Mouse (Mus musculus) gastrocnemius, postnatal 36 days (tissue): ENCODE results near the gene Mrpl12. TPM values are rescaled to one million over a fixed set of nuclear protein-coding genes. Genes with fewer than 3 reads are reported as not detected.

Source experiments
- DNase-seq, 2 experiments: peaks; one replicate each; pipeline ENCODE4 v3.0.0; 2022
- intact Hi-C: fragments of 180-260 bp; cut with DNase I; formaldehyde crosslinking; loops from one replicate; pipeline ENCODE4 v1.15.1; 2025
- total RNA-seq, 2 experiments: library from RNA; stranded (reverse); gene quantifications; 2 replicates each; pipeline ENCODE4 v1.2.3; 2021

Gene Mrpl12
- total RNA-seq, 2 experiments from 2014 or later = 142 to 144 TPM

GRCm38 (mm10) chr11:120528903-120529302 is 44.5 kb downstream of the Mrpl12 start:
- DNase-seq = no peak
- intact Hi-C loops = no loop called here

GRCm38 (mm10) chr11:120530085-120530964 is 45.9 kb downstream of the Mrpl12 start, which contains the start of gene Gcgr:
Gene Gcgr (plus strand): TSS chr11:120530699.
- intact Hi-C loops = no loop called here
- DNase-seq = no peak

GRCm38 (mm10) chr11:120531646-120532045 is 47.2 kb downstream of the Mrpl12 start:
- intact Hi-C loops = no loop called here
- DNase-seq = no peak

DNA sequence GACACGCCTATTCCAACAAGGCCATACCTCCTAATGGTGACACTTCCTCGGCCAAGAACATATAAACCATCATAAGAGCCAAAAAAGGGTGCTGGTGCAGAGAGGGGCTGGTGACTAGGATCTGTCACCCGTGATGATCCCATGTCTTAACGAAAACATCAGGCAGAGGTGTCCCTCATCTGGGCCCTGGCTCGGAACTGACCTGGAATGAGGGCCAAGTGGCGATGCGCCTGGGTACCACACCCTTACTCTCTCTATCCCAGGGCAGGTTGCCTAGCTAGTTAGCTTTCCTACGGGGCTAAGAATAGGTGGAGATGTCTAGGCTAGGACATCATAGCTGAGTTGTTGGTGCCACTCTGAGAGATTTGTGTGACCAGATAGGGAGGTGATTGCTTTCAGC is 49.7 kb downstream of the Mrpl12 start:
- DNase-seq = no peak
- intact Hi-C loops = no loop called here

- no peak for DNase-seq
- intact Hi-C loops = no loop called here
Measured at GRCm38 (mm10) chr11:120535145-120535544, 50.7 kb downstream of the Mrpl12 start.

DNA sequence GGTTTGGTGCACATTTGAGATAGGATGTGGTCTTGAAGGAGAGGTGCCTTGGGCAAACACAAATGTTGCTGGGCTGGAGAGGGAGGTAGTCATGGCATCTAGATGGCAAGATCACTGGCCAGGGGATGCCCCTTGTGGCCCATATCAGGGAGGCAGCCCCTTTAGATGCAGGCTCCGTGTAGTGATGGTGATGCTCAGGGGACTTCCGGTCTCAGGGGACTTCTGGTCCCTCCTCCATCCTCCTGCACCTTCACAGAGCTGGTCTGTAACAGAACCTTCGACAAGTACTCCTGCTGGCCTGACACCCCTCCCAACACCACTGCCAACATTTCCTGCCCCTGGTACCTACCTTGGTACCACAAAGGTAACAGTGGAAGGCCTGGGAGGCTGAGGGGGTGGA is 51.4 kb downstream of the Mrpl12 start:
- intact Hi-C loops = loop anchor here (2.0 kb wide), 1 partner anchor 19 kb away; no protein-coding TSS in a partner anchor
- DNase-seq = no peak

- intact Hi-C loops = no loop called here
- DNase-seq = peak; percentile 73 to 74
Measured at GRCm38 (mm10) chr11:120538485-120538884, 54.1 kb downstream of the Mrpl12 start.

Other genes with a start within 250 kb of the Mrpl12 start
- 100 to 1,000 TPM; 186 to 222 TPM for gene Actg1, start 136.1 kb upstream of the Mrpl12 start, total RNA-seq
- under 1 TPM; 0.31 to 0.37 TPM for gene Fscn2, start 123.1 kb upstream of the Mrpl12 start, total RNA-seq
- 10 to 100 TPM; 21.7 to 22.9 TPM for gene Faap100, start 105.8 kb upstream of the Mrpl12 start, total RNA-seq
- 10 to 100 TPM; 67.6 to 71.0 TPM for gene Nploc4, start 46.9 kb upstream of the Mrpl12 start, total RNA-seq
- gene Tspan10, start 42.0 kb upstream of the Mrpl12 start, total RNA-seq = under 1 TPM in 1 of 2 experiments, not detected in 1; 0.69 TPM
- under 1 TPM in 1 of 2 experiments, not detected in 1; 0.89 TPM for gene Pde6g, start 31.1 kb upstream of the Mrpl12 start, total RNA-seq
- 10 to 100 TPM; 21.4 to 25.6 TPM for gene Oxld1, start 26.5 kb upstream of the Mrpl12 start, total RNA-seq
- 1 to 10 TPM; 4.1 to 6.2 TPM for gene Ccdc137, start 26.5 kb upstream of the Mrpl12 start, total RNA-seq
- 1 to 10 TPM; 4.8 to 6.3 TPM for gene Arl16, start 17.0 kb upstream of the Mrpl12 start, total RNA-seq
- 1 to 10 TPM; 3.7 to 4.5 TPM for gene Slc25a10, start 7.2 kb downstream of the Mrpl12 start, total RNA-seq
- under 1 TPM; 0.18 to 0.25 TPM for gene Gcgr, start 46.1 kb downstream of the Mrpl12 start, total RNA-seq
- 10 to 100 TPM; 19.9 to 23.8 TPM for gene Mcrip1, start 65.1 kb downstream of the Mrpl12 start, total RNA-seq
- gene Ppp1r27, start 66.5 kb downstream of the Mrpl12 start, total RNA-seq = 100 to 1,000 TPM; 153 to 173 TPM
- gene P4hb, start 88.6 kb downstream of the Mrpl12 start, total RNA-seq = 100 to 1,000 TPM; 174 to 203 TPM
- gene Arhgdia, start 97.0 kb downstream of the Mrpl12 start, total RNA-seq = 10 to 100 TPM; 73.1 to 77.1 TPM
- 10 to 100 TPM; 36.1 to 41.5 TPM for gene Alyref, start 113.8 kb downstream of the Mrpl12 start, total RNA-seq
- gene Anapc11, start 113.8 kb downstream of the Mrpl12 start, total RNA-seq = 10 to 100 TPM; 44.0 to 50.5 TPM
- not detected for gene Npb, start 123.9 kb downstream of the Mrpl12 start, total RNA-seq
- 10 to 100 TPM; 26.7 to 33.5 TPM for gene Pcyt2, start 133.3 kb downstream of the Mrpl12 start, total RNA-seq
- gene Sirt7, start 140.6 kb downstream of the Mrpl12 start, total RNA-seq = 1 to 10 TPM; 4.5 TPM
- gene Mafg, start 149.0 kb downstream of the Mrpl12 start, total RNA-seq = 10 to 100 TPM; 48.3 to 53.7 TPM
- 1 to 10 TPM; 3.2 to 5.8 TPM for gene Pycr1, start 159.2 kb downstream of the Mrpl12 start, total RNA-seq
- gene Myadml2, start 163.5 kb downstream of the Mrpl12 start, total RNA-seq = 100 to 1,000 TPM; 129 to 137 TPM
- gene Notum, start 176.6 kb downstream of the Mrpl12 start, total RNA-seq = not detected
- 10 to 100 TPM; 24.4 to 34.0 TPM for gene Aspscr1, start 188.4 kb downstream of the Mrpl12 start, total RNA-seq
- gene Cenpx, start 229.1 kb downstream of the Mrpl12 start, total RNA-seq = 10 to 100 TPM; 23.2 to 27.0 TPM
- gene Lrrc45, start 229.3 kb downstream of the Mrpl12 start, total RNA-seq = 1 to 10 TPM; 3.7 to 4.1 TPM
- gene Rac3, start 236.9 kb downstream of the Mrpl12 start, total RNA-seq = under 1 TPM; 0.84 to 0.92 TPM
- gene Dcxr, start 242.7 kb downstream of the Mrpl12 start, total RNA-seq = 1 to 10 TPM; 4.5 to 9.2 TPM
- 10 to 100 TPM in 1 of 2 experiments, 1 to 10 TPM in 1; 9.2 to 15.8 TPM for gene Cbr2, start 247.5 kb downstream of the Mrpl12 start, total RNA-seq